Mouse (Mus musculus): ENCODE data around the gene Gpcpd1. TPM values are rescaled to one million over a fixed set of nuclear protein-coding genes. Genes with fewer than 3 reads are reported as not detected.

Gene Gpcpd1
- polyA plus RNA-seq (2015; fragmentation: Nextera tagmentation; extraction: Ambion mirVana): 47.9 and 52.2 TPM in 2 replicates

DNA sequence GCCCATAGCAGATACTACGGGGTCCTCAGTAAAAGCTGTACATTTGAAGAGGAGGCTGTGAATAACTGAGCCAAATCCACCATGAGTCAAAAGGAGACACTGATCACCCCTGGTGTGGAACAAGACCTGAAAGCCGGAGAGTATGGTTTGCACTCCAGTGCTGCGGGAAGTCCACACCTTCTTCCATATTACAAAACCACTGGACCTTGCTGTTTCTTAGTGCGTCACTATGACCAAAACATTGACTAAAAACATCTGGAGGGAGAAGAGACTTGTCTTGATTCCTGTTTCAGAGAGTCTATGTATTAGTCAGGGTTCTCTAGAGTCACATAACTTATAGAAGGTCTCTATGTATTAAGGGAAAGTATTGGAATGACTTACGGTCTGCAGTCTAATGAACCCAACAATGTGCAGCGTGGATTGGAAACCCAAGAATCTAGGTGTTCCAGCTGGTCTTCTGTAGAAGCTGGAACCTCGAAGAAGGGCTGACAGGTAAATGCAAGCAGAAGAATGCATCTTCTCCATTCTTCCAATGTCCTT is at the start of gene Gpcpd1:
Gene Gpcpd1 (minus strand): TSS at position 490 of the 540 bp plus-strand sequence.
- no peaks in the 10 kb centered on the region for H3K36me3 ChIP-seq (ENCODE audit: insufficient read depth, low read length)
- H3K27ac ChIP-seq (ENCODE audit: low read length): no peak within 1 kb of the TSS
- H3K9me3 ChIP-seq (ENCODE audit: low read length): no peaks in the 10 kb centered on the region
- H3K4me1 ChIP-seq (ENCODE audit: insufficient read depth, low read depth, low read length): peaks cover 2% of the 10 kb centered on the region; the same call in 1 of the 2 replicates
- H3K9ac ChIP-seq (replicated peaks; ENCODE audit: low read depth): no peak within 1 kb of the TSS
- H3K4me3 ChIP-seq (ENCODE audit: low read depth, low read length): no peak within 1 kb of the TSS
- ATAC-seq (no peak), DNase-seq (ENCODE audit: low spot score) (no peak)
- WGBS: 92% methylated on average over 7 of the region's 7 CpGs
- H3K4me2 ChIP-seq (replicated peaks; ENCODE audit: low read depth, low read length): no peak within 1 kb of the TSS
- TF ChIP-seq EP300 (IDR thresholded peaks at IDR 0.05) (no peak), CTCF (IDR thresholded peaks at IDR 0.05) (no peak)
- H3K27me3 ChIP-seq (replicated peaks; ENCODE audit: insufficient read depth, low read length): no peaks in the 10 kb centered on the region

DNA sequence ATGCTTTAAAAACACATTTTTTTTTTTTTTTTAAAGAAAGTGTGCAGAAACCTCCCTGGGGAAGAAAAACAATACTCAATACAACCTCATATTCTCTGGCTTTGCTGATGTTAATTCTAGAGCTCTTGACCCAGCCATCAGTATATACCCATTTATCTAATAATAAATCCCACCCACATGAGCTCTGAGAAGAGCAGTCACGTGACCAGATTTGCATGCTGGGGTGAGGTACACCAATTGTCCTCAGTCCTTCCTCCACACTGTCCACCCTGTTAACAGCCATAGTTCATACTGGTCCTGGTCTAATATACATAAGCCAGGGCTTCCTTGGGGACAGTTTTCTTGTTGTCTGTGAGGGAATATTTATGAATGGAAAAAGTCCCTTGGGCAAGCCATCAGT is 49.0 kb upstream of the Gpcpd1 start:
- Histone ChIP-seq H3K9ac (replicated peaks; ENCODE audit: low read depth) (no peak overlapping the region), H3K4me1 (ENCODE audit: insufficient read depth, low read depth, low read length) (no peaks in the 10 kb centered on the region), H3K9me3 (ENCODE audit: low read length) (no peaks in the 10 kb centered on the region), H3K4me3 (ENCODE audit: low read depth, low read length) (no peak overlapping the region), H3K27ac (ENCODE audit: low read length) (no peak overlapping the region), H3K27me3 (replicated peaks; ENCODE audit: insufficient read depth, low read length) (no peaks in the 10 kb centered on the region), H3K36me3 (ENCODE audit: insufficient read depth, low read length) (no peaks in the 10 kb centered on the region), H3K4me2 (replicated peaks; ENCODE audit: low read depth, low read length) (no peak overlapping the region)
- 61% methylated on average over 1 of the region's 1 CpGs for WGBS
- ATAC-seq: no peak
- DNase-seq (ENCODE audit: low spot score): no peak
- TF ChIP-seq EP300 (IDR thresholded peaks at IDR 0.05) (no peak), CTCF (IDR thresholded peaks at IDR 0.05) (no peak)

DNA sequence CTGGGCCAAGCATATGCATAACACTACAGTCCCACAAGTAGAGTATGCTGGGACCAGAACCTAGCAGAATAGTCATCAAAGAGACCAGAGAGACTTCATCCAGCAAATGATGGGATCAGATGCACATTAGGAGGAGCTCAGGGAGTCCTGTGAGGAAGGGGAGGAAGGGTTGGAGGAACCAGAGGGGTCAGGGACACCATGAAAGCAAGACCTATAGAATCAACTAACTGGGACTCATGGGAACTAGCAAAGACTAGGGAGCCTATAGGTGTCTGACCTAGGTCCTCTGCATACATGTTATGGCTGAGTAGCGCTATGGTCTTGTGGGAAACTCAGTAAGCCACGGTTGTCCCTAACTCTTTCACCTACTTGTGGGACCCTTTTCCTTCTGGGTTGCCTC is 41.1 kb upstream of the Gpcpd1 start:
- Histone ChIP-seq H3K27ac (ENCODE audit: low read length) (no peak overlapping the region), H3K4me3 (ENCODE audit: low read depth, low read length) (no peak overlapping the region), H3K36me3 (ENCODE audit: insufficient read depth, low read length) (no peaks in the 10 kb centered on the region), H3K4me2 (replicated peaks; ENCODE audit: low read depth, low read length) (no peak overlapping the region), H3K27me3 (replicated peaks; ENCODE audit: insufficient read depth, low read length) (no peaks in the 10 kb centered on the region), H3K4me1 (ENCODE audit: insufficient read depth, low read depth, low read length) (no peaks in the 10 kb centered on the region), H3K9me3 (ENCODE audit: low read length) (no peaks in the 10 kb centered on the region), H3K9ac (replicated peaks; ENCODE audit: low read depth) (no peak overlapping the region)
- ATAC-seq: no peak
- no peak for DNase-seq (ENCODE audit: low spot score)
- 81% methylated on average over 2 of the region's 2 CpGs for WGBS
- TF ChIP-seq CTCF (IDR thresholded peaks at IDR 0.05) (no peak), EP300 (IDR thresholded peaks at IDR 0.05) (no peak)

DNA sequence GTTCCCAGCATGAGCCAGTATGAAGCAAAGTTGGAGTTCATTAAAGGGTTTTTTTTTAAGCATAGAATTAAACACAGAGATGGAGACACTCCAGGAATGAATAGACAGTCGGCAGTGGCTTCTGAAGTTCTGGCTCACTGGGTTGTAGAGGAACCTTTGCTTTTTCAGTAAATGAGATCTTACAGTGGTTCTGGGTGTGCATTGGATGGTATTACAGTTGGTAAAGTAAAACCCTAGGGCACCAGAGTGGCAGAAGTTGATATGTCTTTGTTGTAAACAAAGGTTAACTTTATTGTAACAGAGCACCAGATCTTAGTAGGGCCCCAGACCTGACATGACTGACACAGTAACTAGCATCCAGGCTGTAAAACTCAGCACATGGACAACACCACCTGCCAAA is 35.6 kb upstream of the Gpcpd1 start:
- H3K4me3 ChIP-seq (ENCODE audit: low read depth, low read length): no peak overlapping the region
- 75% methylated on average over 1 of the region's 1 CpGs for WGBS
- H3K27ac ChIP-seq (ENCODE audit: low read length): no peak overlapping the region
- H3K4me2 ChIP-seq (replicated peaks; ENCODE audit: low read depth, low read length): no peak overlapping the region
- ATAC-seq (no peak), DNase-seq (ENCODE audit: low spot score) (no peak)
- H3K4me1 ChIP-seq (ENCODE audit: insufficient read depth, low read depth, low read length): no peaks in the 10 kb centered on the region
- H3K9ac ChIP-seq (replicated peaks; ENCODE audit: low read depth): no peak overlapping the region
- no peaks in the 10 kb centered on the region for H3K36me3 ChIP-seq (ENCODE audit: insufficient read depth, low read length)
- no peaks in the 10 kb centered on the region for H3K27me3 ChIP-seq (replicated peaks; ENCODE audit: insufficient read depth, low read length)
- TF ChIP-seq EP300 (IDR thresholded peaks at IDR 0.05) (no peak), CTCF (IDR thresholded peaks at IDR 0.05) (no peak)
- no peaks in the 10 kb centered on the region for H3K9me3 ChIP-seq (ENCODE audit: low read length)

DNA sequence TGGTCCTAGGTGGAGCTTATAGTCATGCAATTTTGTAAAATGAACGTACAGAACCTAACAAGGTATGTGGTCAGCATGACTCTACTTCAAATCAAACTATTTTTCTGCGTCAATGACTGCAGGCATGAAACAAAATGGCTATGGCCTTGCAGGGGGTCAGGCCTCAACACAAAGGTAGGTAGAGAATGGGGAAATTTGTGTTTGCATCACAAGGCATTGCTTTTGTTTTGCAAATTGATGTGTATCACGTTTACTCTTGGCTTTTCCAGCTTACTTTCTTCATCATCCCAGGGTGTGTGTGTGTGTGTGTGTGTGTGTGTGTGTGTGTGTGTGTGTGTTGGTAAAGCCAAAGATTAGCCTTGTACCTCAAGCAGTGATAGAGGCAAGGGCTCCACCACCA is 30.2 kb upstream of the Gpcpd1 start:
- Histone ChIP-seq H3K27ac (ENCODE audit: low read length) (no peak overlapping the region), H3K36me3 (ENCODE audit: insufficient read depth, low read length) (no peaks in the 10 kb centered on the region), H3K4me3 (ENCODE audit: low read depth, low read length) (no peak overlapping the region), H3K9ac (replicated peaks; ENCODE audit: low read depth) (no peak overlapping the region), H3K9me3 (ENCODE audit: low read length) (no peaks in the 10 kb centered on the region), H3K27me3 (replicated peaks; ENCODE audit: insufficient read depth, low read length) (no peaks in the 10 kb centered on the region), H3K4me1 (ENCODE audit: insufficient read depth, low read depth, low read length) (no peaks in the 10 kb centered on the region), H3K4me2 (replicated peaks; ENCODE audit: low read depth, low read length) (no peak overlapping the region)
- TF ChIP-seq CTCF (IDR thresholded peaks at IDR 0.05) (no peak), EP300 (IDR thresholded peaks at IDR 0.05) (no peak)
- ATAC-seq (no peak), DNase-seq (ENCODE audit: low spot score) (no peak)
- 73% methylated on average over 3 of the region's 3 CpGs for WGBS

DNA sequence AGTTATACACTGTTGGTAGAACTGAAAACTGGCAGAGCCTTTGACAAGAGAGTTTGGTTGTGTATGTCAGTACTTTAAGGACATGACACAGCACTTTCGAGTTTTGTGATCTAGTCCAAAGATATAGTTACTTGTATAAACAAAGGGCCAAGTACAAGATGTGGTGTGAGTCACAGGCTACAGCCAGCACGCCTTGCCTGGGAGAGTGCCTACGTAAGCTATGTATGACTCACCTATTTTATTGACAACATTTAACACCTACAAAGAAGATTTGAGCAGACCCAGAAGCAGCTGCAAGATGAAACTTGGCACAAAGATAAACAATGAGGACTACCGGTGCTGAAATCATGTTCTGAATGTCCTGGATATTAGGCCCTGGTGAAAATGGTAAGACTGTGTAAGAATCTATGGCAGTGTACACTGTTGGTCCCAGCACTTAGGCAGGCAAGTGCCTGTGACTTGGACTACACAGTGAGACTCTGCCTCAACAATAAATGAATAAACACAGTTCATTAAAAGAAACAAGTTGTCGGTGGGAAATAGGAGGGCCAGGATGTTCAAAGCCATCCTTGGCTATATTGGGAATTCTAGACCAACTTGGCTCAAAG is 26.2 kb upstream of the Gpcpd1 start:
- DNase-seq (ENCODE audit: low spot score): peak; percentile 65
- Histone ChIP-seq H3K27me3 (replicated peaks; ENCODE audit: insufficient read depth, low read length) (no peaks in the 10 kb centered on the region), H3K4me1 (ENCODE audit: insufficient read depth, low read depth, low read length) (no peaks in the 10 kb centered on the region), H3K9me3 (ENCODE audit: low read length) (no peaks in the 10 kb centered on the region), H3K4me2 (replicated peaks; ENCODE audit: low read depth, low read length) (no peak overlapping the region), H3K27ac (ENCODE audit: low read length) (no peak overlapping the region), H3K36me3 (ENCODE audit: insufficient read depth, low read length) (no peaks in the 10 kb centered on the region), H3K9ac (replicated peaks; ENCODE audit: low read depth) (no peak overlapping the region), H3K4me3 (ENCODE audit: low read depth, low read length) (no peak overlapping the region)
- whole genome bisulfite sequencing: 27% methylated on average over 5 of the region's 5 CpGs
- peak; percentile 83 for ATAC-seq
- TF ChIP-seq CTCF (IDR thresholded peaks at IDR 0.05) (no peak), EP300 (IDR thresholded peaks at IDR 0.05) (peak; percentile 92)

Data from lung, postnatal 0 days (tissue).